Mouse (Mus musculus) megakaryocyte, embryonic 14.5 days (primary cell): ENCODE data around the gene Dot1l.

Source experiments
- FLI1 ChIP-seq: IDR thresholded peaks from 2 replicates; pipeline ENCODE4 v1.6.1; 2012; ENCODE audit warnings: low read length, inconsistent platforms, mixed read lengths
- GATA1 ChIP-seq: IDR thresholded peaks from 3 replicates; pipeline ENCODE4 v1.6.1; 2012; ENCODE audit warnings: mixed read lengths, low read length, inconsistent platforms, borderline replicate concordance

GRCm38 (mm10) chr10:80790761-80791404 lies 35.9 kb downstream of the Dot1l start:
- no peak for TF ChIP-seq GATA1
- no peak for TF ChIP-seq FLI1
